Mouse (Mus musculus): ENCODE results near the gene BC017158. TPM values are rescaled to one million over a fixed set of nuclear protein-coding genes. Genes with fewer than 3 reads are reported as not detected.
A peak's percentile ranks its signal among the peaks of the same experiment; 100 is the strongest.

Gene BC017158
- polyA plus RNA-seq, 1 experiment from 2014 or later, result 36.3 TPM

DNA sequence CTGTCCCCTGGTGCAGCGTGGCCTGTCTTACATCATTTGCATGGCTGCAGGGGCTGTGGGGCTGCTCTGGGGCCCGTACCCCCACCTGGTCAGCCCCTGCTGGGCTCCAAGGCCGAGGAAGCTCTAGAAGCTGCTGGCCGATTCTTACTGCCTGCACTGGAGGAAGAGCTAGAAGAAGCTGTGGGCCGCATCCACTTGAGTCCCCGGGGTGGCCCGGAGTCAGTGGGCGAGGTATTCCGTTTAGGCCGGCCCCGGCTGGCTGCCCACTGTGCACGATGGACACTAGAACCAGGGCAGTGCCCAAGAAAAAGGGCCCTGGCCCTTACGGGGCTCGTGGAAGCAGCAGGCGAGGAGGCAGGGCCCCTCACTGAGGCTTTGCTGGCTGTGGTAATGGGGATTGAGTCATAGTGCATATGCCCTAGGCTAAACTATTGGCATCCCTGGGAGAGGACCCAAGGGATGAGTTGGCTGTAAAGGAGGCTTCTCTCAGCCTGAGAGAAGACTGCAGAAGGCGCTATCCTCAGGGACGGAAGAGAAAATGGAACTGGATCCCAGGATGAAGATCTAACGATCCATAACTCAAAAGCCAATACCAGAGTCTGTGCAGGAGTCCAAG lies 53.5 kb downstream of the BC017158 start:
- H3K9me3 ChIP-seq (ENCODE audit: control insufficient read depth, low read length), result no peaks in the 10 kb centered on the region
- no peak overlapping the region for H3K4me3 ChIP-seq (ENCODE audit: low read length)
- H3K36me3 ChIP-seq (ENCODE audit: control insufficient read depth, insufficient read depth, low read length), result peaks cover 32% of the 10 kb centered on the region
- ATAC-seq (ENCODE audit: low read depth), result no peak
- H3K4me1 ChIP-seq (replicated peaks; ENCODE audit: control insufficient read depth, insufficient read depth, low read length), result peaks cover 7% of the 10 kb centered on the region
- no peak overlapping the region for H3K4me2 ChIP-seq (ENCODE audit: low read depth, low read length)
- no peak overlapping the region for H3K27ac ChIP-seq (ENCODE audit: low read length)
- H3K9ac ChIP-seq (ENCODE audit: low read length), result 0 out of 2 replicates have a peak overlapping the region, but pooled peaks have one; percentile 5
- WGBS, result 90% methylated on average over 18 of the region's 18 CpGs
- H3K27me3 ChIP-seq (ENCODE audit: control insufficient read depth, insufficient read depth, low read depth, low read length), result no peaks in the 10 kb centered on the region

DNA sequence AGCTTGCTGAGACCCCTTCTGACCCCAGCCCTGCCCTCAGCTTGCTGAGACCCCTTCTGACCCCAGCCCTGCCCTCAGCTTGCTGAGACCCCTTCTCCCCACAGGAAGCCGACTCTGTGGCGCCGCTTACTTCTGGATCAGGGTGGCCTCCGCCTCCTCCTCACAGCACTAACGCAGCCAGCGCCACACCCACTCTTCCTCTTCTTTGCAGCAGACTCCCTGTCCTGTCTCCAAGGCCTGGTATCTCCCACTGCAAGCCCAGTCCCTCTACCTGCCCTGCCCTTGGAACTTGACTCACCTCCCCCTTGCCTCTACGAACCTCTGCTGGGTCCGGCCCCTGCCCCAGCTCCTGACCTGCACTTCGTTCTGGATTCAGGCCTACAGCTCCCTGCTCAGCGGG lies 54.0 kb downstream of the BC017158 start:
- no peaks in the 10 kb centered on the region for H3K27me3 ChIP-seq (ENCODE audit: control insufficient read depth, insufficient read depth, low read depth, low read length)
- WGBS, result 77% methylated on average over 10 of the region's 10 CpGs
- no peak overlapping the region for H3K27ac ChIP-seq (ENCODE audit: low read length)
- no peaks in the 10 kb centered on the region for H3K9me3 ChIP-seq (ENCODE audit: control insufficient read depth, low read length)
- peaks cover 13% of the 10 kb centered on the region for H3K4me1 ChIP-seq (replicated peaks; ENCODE audit: control insufficient read depth, insufficient read depth, low read length)
- H3K9ac ChIP-seq (ENCODE audit: low read length), result no peak overlapping the region
- peaks cover 28% of the 10 kb centered on the region for H3K36me3 ChIP-seq (ENCODE audit: control insufficient read depth, insufficient read depth, low read length)
- no peak overlapping the region for H3K4me2 ChIP-seq (ENCODE audit: low read depth, low read length)
- no peak overlapping the region for H3K4me3 ChIP-seq (ENCODE audit: low read length)
- ATAC-seq (ENCODE audit: low read depth), result no peak

DNA sequence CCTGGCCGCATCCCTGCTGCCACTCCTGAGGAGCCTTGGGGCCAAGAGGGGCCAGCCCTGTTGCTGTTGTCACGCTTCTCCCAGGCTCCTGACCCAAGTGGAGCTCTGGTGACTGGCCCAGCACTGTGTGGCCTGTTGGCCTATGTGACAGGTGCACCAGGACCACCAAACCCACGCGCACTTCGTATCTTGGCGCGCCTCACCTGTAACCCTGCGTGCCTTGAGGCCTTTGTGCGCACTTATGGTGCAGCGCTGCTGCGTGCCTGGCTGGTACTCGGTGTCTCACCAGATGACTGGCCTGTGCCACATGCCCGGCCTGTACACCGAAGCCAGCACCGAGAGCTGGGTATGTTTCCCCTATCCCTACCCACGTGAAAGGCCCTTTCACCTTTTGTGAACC lies 55.6 kb downstream of the BC017158 start:
- WGBS, result 96% methylated on average over 16 of the region's 16 CpGs
- H3K36me3 ChIP-seq (ENCODE audit: control insufficient read depth, insufficient read depth, low read length), result peaks cover 28% of the 10 kb centered on the region
- ATAC-seq (ENCODE audit: low read depth), result no peak

DNA sequence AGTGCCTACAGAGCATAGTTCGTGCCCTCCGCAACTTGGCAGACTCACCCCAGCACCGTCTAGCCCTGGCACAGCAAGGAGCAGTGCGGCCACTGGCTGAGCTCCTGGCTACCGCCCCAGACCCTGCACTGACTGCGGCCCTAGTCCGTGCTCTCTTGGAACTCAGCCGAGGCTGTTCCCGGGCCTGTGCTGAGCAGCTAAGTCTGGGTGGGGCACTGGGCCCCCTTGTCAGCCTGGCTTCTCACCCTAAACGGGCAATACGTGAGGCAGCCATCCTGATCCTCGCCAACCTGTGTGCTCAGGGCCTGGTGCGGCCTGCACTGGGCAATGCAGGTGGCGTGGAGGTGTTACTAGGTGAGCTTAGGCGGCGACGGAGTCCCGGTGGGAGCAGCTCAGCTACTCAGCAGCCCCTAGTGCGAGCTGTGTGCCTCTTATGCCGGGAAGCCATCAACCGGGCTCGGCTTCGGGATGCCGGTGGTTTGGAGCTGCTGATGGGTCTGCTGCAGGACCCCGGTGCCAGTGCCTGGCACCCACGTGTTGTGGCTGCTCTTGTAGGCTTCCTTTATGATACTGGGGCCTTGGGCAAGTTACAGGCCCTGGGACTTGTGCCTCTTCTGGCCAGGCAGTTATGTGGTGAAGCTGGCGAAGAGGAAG lies 57.7 kb downstream of the BC017158 start:
- no peak for ATAC-seq (ENCODE audit: low read depth)
- H3K4me2 ChIP-seq (ENCODE audit: low read depth, low read length), result no peak overlapping the region
- H3K9me3 ChIP-seq (ENCODE audit: control insufficient read depth, low read length), result no peaks in the 10 kb centered on the region
- peaks cover 13% of the 10 kb centered on the region for H3K4me1 ChIP-seq (replicated peaks; ENCODE audit: control insufficient read depth, insufficient read depth, low read length)
- no peak overlapping the region; the same call in 1 of the 2 replicates for H3K9ac ChIP-seq (ENCODE audit: low read length)
- WGBS, result 91% methylated on average over 27 of the region's 27 CpGs
- H3K4me3 ChIP-seq (ENCODE audit: low read length), result no peak overlapping the region
- H3K27ac ChIP-seq (ENCODE audit: low read length), result no peak overlapping the region
- H3K36me3 ChIP-seq (ENCODE audit: control insufficient read depth, insufficient read depth, low read length), result peaks cover 28% of the 10 kb centered on the region
- H3K27me3 ChIP-seq (ENCODE audit: control insufficient read depth, insufficient read depth, low read depth, low read length), result no peaks in the 10 kb centered on the region

More for the DNA sequence above, 55.6 kb downstream of the BC017158 start:
- Histone ChIP-seq H3K4me2 (ENCODE audit: low read depth, low read length) (no peak overlapping the region), H3K4me3 (ENCODE audit: low read length) (no peak overlapping the region), H3K9ac (ENCODE audit: low read length) (no peak overlapping the region), H3K4me1 (replicated peaks; ENCODE audit: control insufficient read depth, insufficient read depth, low read length) (peaks cover 13% of the 10 kb centered on the region), H3K9me3 (ENCODE audit: control insufficient read depth, low read length) (no peaks in the 10 kb centered on the region), H3K27ac (ENCODE audit: low read length) (no peak overlapping the region), H3K27me3 (ENCODE audit: control insufficient read depth, insufficient read depth, low read depth, low read length) (no peaks in the 10 kb centered on the region)

DNA sequence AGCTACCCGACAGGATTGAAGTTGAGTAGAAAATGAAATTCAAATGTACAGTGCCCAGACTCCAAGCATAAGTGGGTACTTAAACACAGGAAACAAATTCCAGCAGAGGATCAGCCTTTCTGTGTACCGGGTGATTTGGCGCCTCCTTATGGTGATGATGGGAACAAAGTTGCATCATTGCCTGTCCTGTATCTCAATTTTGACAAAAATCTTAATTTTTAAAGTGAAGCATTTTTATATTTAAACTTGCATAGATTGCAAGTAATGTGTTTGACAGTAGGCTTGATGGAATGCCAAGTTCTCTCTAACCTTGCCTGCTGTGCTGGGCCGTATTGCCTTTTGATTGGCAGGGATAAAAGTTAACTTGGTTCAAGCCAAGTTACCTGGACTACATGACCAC lies 59.0 kb downstream of the BC017158 start:
- Histone ChIP-seq H3K36me3 (ENCODE audit: control insufficient read depth, insufficient read depth, low read length) (peaks cover 19% of the 10 kb centered on the region), H3K4me1 (replicated peaks; ENCODE audit: control insufficient read depth, insufficient read depth, low read length) (peaks cover 13% of the 10 kb centered on the region), H3K27me3 (ENCODE audit: control insufficient read depth, insufficient read depth, low read depth, low read length) (no peaks in the 10 kb centered on the region), H3K9me3 (ENCODE audit: control insufficient read depth, low read length) (no peaks in the 10 kb centered on the region), H3K9ac (ENCODE audit: low read length) (peak overlapping the region; percentile 61), H3K4me3 (ENCODE audit: low read length) (peak overlapping the region; percentile 75), H3K4me2 (ENCODE audit: low read depth, low read length) (peak overlapping the region; percentile 73), H3K27ac (ENCODE audit: low read length) (peak overlapping the region; percentile 98)
- no peak for ATAC-seq (ENCODE audit: low read depth)
- 17% methylated on average over 4 of the region's 4 CpGs for WGBS

DNA sequence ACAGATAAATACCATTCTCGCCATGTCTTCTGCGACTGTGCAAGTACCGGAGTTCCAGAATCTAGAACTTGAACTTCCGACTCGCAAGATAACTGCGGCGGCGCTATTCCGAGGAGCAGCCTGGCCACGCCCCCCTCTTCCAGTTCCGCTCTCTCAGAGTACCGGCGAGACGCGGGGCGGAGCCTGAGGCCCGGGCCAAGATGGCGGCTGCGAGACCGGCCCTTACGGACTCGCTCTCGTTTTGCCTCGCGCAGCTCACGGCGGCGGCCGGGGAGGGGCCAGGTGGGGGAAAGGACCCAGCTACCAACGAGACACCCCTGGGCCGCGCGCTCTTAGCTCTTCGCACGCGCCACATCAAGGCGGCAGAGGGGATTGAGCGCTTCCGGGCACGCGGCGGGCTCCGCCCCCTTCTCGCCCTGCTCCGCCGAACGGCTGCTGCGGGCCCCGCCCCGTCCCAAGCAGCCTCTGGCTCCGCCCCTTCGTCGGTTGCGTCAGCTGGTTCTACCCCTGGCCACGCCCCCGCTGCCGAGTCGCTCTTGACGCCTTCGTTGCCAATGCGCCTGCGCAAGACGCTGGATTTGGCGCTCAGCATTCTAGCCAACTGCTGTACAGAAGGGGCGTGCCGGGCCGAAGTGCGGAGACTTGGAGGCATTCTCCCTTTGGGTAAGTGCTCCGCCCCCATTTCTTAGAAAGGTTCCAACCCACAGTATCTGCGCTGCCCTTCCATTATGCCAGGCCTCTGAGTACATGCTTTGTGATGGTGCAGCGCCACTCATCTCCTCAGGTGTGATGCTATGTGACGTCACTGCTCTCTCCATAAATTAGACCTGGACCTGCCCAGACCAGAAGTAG lies 59.8 kb downstream of the BC017158 start, which contains the start of gene 9130023H24Rik:
TSS of gene 9130023H24Rik (minus strand) at position 105 of the 852 bp plus-strand sequence.
- Histone ChIP-seq H3K4me2 (ENCODE audit: low read depth, low read length) (peak within 1 kb of the TSS; percentile 73), H3K27ac (ENCODE audit: low read length) (peak within 1 kb of the TSS; percentile 99), H3K4me1 (replicated peaks; ENCODE audit: control insufficient read depth, insufficient read depth, low read length) (peaks cover 13% of the 10 kb centered on the region), H3K4me3 (ENCODE audit: low read length) (peak within 1 kb of the TSS; percentile 75), H3K9me3 (ENCODE audit: control insufficient read depth, low read length) (no peaks in the 10 kb centered on the region), H3K36me3 (ENCODE audit: control insufficient read depth, insufficient read depth, low read length) (peaks cover 17% of the 10 kb centered on the region), H3K27me3 (ENCODE audit: control insufficient read depth, insufficient read depth, low read depth, low read length) (no peaks in the 10 kb centered on the region), H3K9ac (ENCODE audit: low read length) (peak within 1 kb of the TSS; percentile 91)
- peak; percentile 91 for ATAC-seq (ENCODE audit: low read depth)
- WGBS, result 0% methylated on average over 70 of the region's 72 CpGs

DNA sequence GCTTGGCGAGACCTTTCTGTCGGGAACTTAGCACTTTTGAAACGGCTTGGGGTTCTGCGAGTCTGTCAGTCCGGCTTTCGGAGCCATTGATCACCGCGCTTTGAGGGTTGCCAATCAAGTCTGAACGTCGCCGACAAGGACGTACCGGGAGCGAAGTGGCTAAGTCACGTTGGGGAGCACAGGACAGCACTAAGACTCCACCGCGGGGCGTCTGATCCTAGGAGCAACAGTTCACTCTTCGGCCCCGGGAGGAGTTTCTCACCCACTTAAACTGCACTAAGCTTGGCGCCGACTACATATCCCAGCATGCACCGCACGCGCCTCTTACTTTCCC lies 60.4 kb downstream of the BC017158 start:
- no peaks in the 10 kb centered on the region for H3K27me3 ChIP-seq (ENCODE audit: control insufficient read depth, insufficient read depth, low read depth, low read length)
- H3K4me3 ChIP-seq (ENCODE audit: low read length), result peak overlapping the region; percentile 75
- peaks cover 14% of the 10 kb centered on the region for H3K36me3 ChIP-seq (ENCODE audit: control insufficient read depth, insufficient read depth, low read length)
- H3K9me3 ChIP-seq (ENCODE audit: control insufficient read depth, low read length), result no peaks in the 10 kb centered on the region
- no peak for ATAC-seq (ENCODE audit: low read depth)
- peak overlapping the region; percentile 71 for H3K4me2 ChIP-seq (ENCODE audit: low read depth, low read length)
- peak overlapping the region; percentile 91 for H3K9ac ChIP-seq (ENCODE audit: low read length)
- H3K27ac ChIP-seq (ENCODE audit: low read length), result peak overlapping the region; percentile 99
- under 1% methylated on average over 25 of the region's 25 CpGs for WGBS
- H3K4me1 ChIP-seq (replicated peaks; ENCODE audit: control insufficient read depth, insufficient read depth, low read length), result peaks cover 13% of the 10 kb centered on the region

DNA sequence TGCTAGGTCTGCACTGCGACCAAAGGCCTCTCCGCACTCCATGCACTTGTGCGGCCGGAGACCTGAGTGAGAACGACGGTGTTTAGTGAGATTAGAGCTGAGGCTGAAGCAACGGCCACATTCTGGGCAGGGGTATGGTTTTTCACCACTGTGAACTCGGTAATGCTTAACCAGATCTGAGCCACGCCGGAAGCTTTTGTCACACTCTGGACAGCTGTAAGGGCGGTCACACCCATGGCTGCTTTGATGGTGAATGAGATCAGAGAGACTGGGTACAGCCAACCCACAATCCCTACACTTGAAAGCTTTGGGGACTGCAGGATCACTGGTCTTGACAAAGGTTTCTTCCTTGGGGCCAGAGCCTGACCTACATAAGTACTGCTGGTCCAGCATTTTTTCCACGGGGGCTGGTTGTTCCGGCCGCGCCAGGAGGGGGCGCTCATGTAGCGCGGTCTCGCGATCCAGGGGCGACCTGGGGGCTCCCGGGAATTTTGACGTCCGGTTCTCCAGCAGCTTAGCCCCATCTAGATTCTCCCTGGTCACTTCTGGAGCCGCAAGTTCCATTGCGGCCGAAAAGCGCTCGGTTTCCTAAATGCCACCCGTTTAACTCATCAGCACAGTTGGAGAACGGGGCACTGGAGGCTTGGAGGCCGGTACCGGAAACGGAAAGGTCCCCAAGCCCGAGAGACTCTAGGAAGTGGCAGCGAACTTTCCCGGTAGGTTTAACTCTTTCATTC lies 60.9 kb downstream of the BC017158 start, which contains the start of gene Armc5:
TSS of gene Armc5 (plus strand) at position 487 of the 737 bp plus-strand sequence.
- peak; percentile 37 for ATAC-seq (ENCODE audit: low read depth)
- H3K36me3 ChIP-seq (ENCODE audit: control insufficient read depth, insufficient read depth, low read length), result peaks cover 13% of the 10 kb centered on the region
- H3K27ac ChIP-seq (ENCODE audit: low read length), result peak within 1 kb of the TSS; percentile 99
- WGBS, result 23% methylated on average over 37 of the region's 37 CpGs
- peak within 1 kb of the TSS; percentile 91 for H3K9ac ChIP-seq (ENCODE audit: low read length)
- peak within 1 kb of the TSS; percentile 71 for H3K4me2 ChIP-seq (ENCODE audit: low read depth, low read length)
- H3K9me3 ChIP-seq (ENCODE audit: control insufficient read depth, low read length), result no peaks in the 10 kb centered on the region
- no peaks in the 10 kb centered on the region for H3K27me3 ChIP-seq (ENCODE audit: control insufficient read depth, insufficient read depth, low read depth, low read length)
- peaks cover 13% of the 10 kb centered on the region for H3K4me1 ChIP-seq (replicated peaks; ENCODE audit: control insufficient read depth, insufficient read depth, low read length)
- peak within 1 kb of the TSS; percentile 75 for H3K4me3 ChIP-seq (ENCODE audit: low read length)
